ENCODE assay signal across 35 mouse cellular contexts in the genomic region with DNA sequence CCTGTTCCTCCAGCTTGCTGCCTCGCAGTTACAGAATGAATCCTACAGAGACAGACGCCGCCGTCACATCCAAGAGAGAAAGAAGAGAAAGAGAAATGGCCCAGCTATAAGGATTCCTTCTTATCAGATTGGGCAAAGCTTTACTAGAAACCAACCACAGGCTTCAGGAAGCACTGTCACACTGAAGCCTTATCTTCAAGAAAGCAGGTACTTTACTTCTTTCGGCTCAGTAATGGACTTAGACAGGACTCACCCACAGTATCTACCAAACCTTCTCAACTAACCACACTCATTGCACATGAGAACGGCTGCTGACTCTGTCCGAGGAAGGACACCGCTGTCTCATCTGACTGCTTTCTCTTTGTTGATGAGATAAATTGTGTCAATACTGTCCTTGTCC. TPM values are rescaled to one million over a fixed set of nuclear protein-coding genes. Genes with fewer than 3 reads are reported as not detected.
DNase-seq lines count a peak whose midpoint lies in the region; ATAC-seq lines count a peak whose summit lies in the region.
"Had no signal": no experiment of that assay in that cellular context is flagged by ENCODE, and none has a peak within 500 bp of the region (broad histone marks: within the 10 kb centered on the region; RNA-seq: fewer than 3 reads in every experiment).

No protein-coding gene starts in this region.

- H3K9ac ChIP-seq in liver, embryonic 11.5 days (ENCODE audit: low read depth, low read length) = no peak overlapping the region
- H3K9ac ChIP-seq: embryonic facial prominence, embryonic 12.5 days; embryonic facial prominence, embryonic 15.5 days; forebrain, postnatal 0 days; hindbrain, embryonic 12.5 days; hindbrain, embryonic 15.5 days had no signal

- H3K4me2 ChIP-seq in liver, embryonic 11.5 days = peak overlapping the region; percentile 35; the same call in 1 of the 2 replicates
- H3K4me2 ChIP-seq: embryonic facial prominence, embryonic 12.5 days; embryonic facial prominence, embryonic 15.5 days; heart, embryonic 11.5 days; hindbrain, embryonic 12.5 days; hindbrain, embryonic 15.5 days had no signal

- 46% methylated on average over 8 of the region's 8 CpGs for WGBS in liver, embryonic 11.5 days

- no peak for DNase-seq in liver, embryonic 11.5 days (ENCODE audit: low spot score)
- no peak for DNase-seq in liver
- peak; percentile 78 for DNase-seq in 416B (ENCODE audit: low read depth)
- DNase-seq in MEL-GATA-1-ER (ENCODE audit: extremely low read depth, low read depth) = peak; percentile 15
- no peak for DNase-seq in layer of hippocampus, postnatal 14 days (ENCODE audit: low spot score in 2 of 2)
- DNase-seq in right cerebral cortex, postnatal 36 days (ENCODE audit: low spot score in 2 of 2) = no peak
- DNase-seq: adrenal gland, postnatal 10 days; adrenal gland, postnatal 36 days; B cell, adult 2 months; cerebellum, adult 11 months; cerebellum, adult 2 months; cerebellum, adult 9-11 months; cerebellum, postnatal 25 days; forebrain, postnatal 0 days; gastrocnemius, adult 2 months; gastrocnemius, postnatal 14 days; heart, adult 11 months had no signal

- no peaks in the 10 kb centered on the region for H3K27me3 ChIP-seq in liver, embryonic 11.5 days (replicated peaks; ENCODE audit: control insufficient read depth, insufficient read depth, low read length)
- H3K27me3 ChIP-seq: CH12.LX; embryonic facial prominence, embryonic 12.5 days; embryonic facial prominence, embryonic 15.5 days; hindbrain, embryonic 12.5 days; hindbrain, embryonic 15.5 days had no signal

- no peaks in the 10 kb centered on the region for H3K36me3 ChIP-seq in liver, embryonic 11.5 days (ENCODE audit: control insufficient read depth, insufficient read depth, low read length)
- H3K36me3 ChIP-seq: embryonic facial prominence, embryonic 12.5 days; embryonic facial prominence, embryonic 15.5 days; hindbrain, embryonic 12.5 days; hindbrain, embryonic 15.5 days had no signal

- no peak overlapping the region for H3K27ac ChIP-seq in liver, embryonic 11.5 days (ENCODE audit: low read depth, low read length)
- H3K27ac ChIP-seq: embryonic facial prominence, embryonic 12.5 days; embryonic facial prominence, embryonic 15.5 days; gastrocnemius, adult 2 months; hindbrain, embryonic 12.5 days; hindbrain, embryonic 15.5 days had no signal

- H3K9me3 ChIP-seq in liver, embryonic 11.5 days (ENCODE audit: control insufficient read depth, low read length) = no peaks in the 10 kb centered on the region
- H3K9me3 ChIP-seq: embryonic facial prominence, embryonic 12.5 days; embryonic facial prominence, embryonic 15.5 days; hindbrain, embryonic 12.5 days; hindbrain, embryonic 15.5 days had no signal

- H3K4me1 ChIP-seq in liver, embryonic 11.5 days (replicated peaks; ENCODE audit: control insufficient read depth, insufficient read depth, low read length) = no peaks in the 10 kb centered on the region
- H3K4me1 ChIP-seq: embryonic facial prominence, embryonic 12.5 days; embryonic facial prominence, embryonic 15.5 days; hindbrain, embryonic 12.5 days; hindbrain, embryonic 15.5 days had no signal

- no peak overlapping the region for H3K4me3 ChIP-seq in liver, embryonic 11.5 days (ENCODE audit: low read depth, low read length)
- H3K4me3 ChIP-seq: embryonic facial prominence, embryonic 12.5 days; embryonic facial prominence, embryonic 15.5 days; gastrocnemius, adult 2 months; hindbrain, embryonic 12.5 days; hindbrain, embryonic 15.5 days had no signal

- ATAC-seq in liver, embryonic 11.5 days (replicated peaks; ENCODE audit: low FRiP score) = no peak
- ATAC-seq: forebrain, embryonic 14.5 days; forebrain, postnatal 0 days; Patski had no signal

RNA-seq across cellular contexts. Expression of gene Erich6b, which starts 13.2 kb away (rescaled TPM):
- polyA plus RNA-seq in liver, embryonic 11.5 days (2014; fragmentation: Nextera tagmentation; extraction: Ambion mirVana) = not detected in 2 replicates
- not detected for total RNA-seq in layer of hippocampus, postnatal 14 days (2021)
- total RNA-seq: adrenal gland, adult 18-20 months; adrenal gland, postnatal 10 days; adrenal gland, postnatal 36 days; CH12.LX; common myeloid progenitor, adult 5-6 weeks; forebrain, postnatal 0 days; gastrocnemius, adult 2 months; gastrocnemius, postnatal 14 days; gastrocnemius, postnatal 4 days; heart, adult 8-10 months; heart, postnatal 25 days; hematopoietic stem cell, adult 5-6 weeks had no signal
- polyA plus RNA-seq: cerebellum, adult 2 months; embryonic facial prominence, embryonic 12.5 days; embryonic facial prominence, embryonic 15.5 days; forebrain, embryonic 11.5 days; forebrain, embryonic 14.5 days; forebrain, postnatal 0 days; frontal cortex, adult 2 months; heart, embryonic 11.5 days; heart, embryonic 14.5 days; heart, postnatal 0 days; hindbrain, embryonic 12.5 days; hindbrain, embryonic 15.5 days; Patski had no signal

RNA-seq across cellular contexts. Expression of gene Spert, which starts 36.0 kb away (rescaled TPM):
- polyA plus RNA-seq in liver, embryonic 11.5 days (2014; fragmentation: Nextera tagmentation; extraction: Ambion mirVana) = not detected in 2 replicates
- not detected for total RNA-seq in layer of hippocampus, postnatal 14 days (2021)
- total RNA-seq: adrenal gland, adult 18-20 months; adrenal gland, postnatal 10 days; adrenal gland, postnatal 36 days; CH12.LX; common myeloid progenitor, adult 5-6 weeks; forebrain, postnatal 0 days; gastrocnemius, adult 2 months; gastrocnemius, postnatal 14 days; gastrocnemius, postnatal 4 days; heart, adult 8-10 months; heart, postnatal 25 days; hematopoietic stem cell, adult 5-6 weeks had no signal
- polyA plus RNA-seq: cerebellum, adult 2 months; embryonic facial prominence, embryonic 12.5 days; embryonic facial prominence, embryonic 15.5 days; forebrain, embryonic 11.5 days; forebrain, embryonic 14.5 days; forebrain, postnatal 0 days; frontal cortex, adult 2 months; heart, embryonic 11.5 days; heart, embryonic 14.5 days; heart, postnatal 0 days; hindbrain, embryonic 12.5 days; hindbrain, embryonic 15.5 days; Patski had no signal

Comparison
In these comparisons a context has a peak if more than half of its experiments do, and no peak if none do; other contexts are left out.
1. DNase-seq: peak in 416B (single experiment) and MEL-GATA-1-ER (single experiment); none in liver, embryonic 11.5 days (single experiment), liver (single experiment), layer of hippocampus, postnatal 14 days (0 of 2) and right cerebral cortex, postnatal 36 days (0 of 2).